Mouse (Mus musculus) megakaryocyte, embryonic 14.5 days (primary cell): ENCODE results near the gene Chp1.

Experiments
- FLI1 ChIP-seq: IDR thresholded peaks from 2 replicates; pipeline ENCODE4 v1.6.1; 2012; ENCODE audit warnings: low read length, inconsistent platforms, mixed read lengths
- GATA1 ChIP-seq: IDR thresholded peaks from 3 replicates; pipeline ENCODE4 v1.6.1; 2012; ENCODE audit warnings: mixed read lengths, low read length, inconsistent platforms, borderline replicate concordance

DNA sequence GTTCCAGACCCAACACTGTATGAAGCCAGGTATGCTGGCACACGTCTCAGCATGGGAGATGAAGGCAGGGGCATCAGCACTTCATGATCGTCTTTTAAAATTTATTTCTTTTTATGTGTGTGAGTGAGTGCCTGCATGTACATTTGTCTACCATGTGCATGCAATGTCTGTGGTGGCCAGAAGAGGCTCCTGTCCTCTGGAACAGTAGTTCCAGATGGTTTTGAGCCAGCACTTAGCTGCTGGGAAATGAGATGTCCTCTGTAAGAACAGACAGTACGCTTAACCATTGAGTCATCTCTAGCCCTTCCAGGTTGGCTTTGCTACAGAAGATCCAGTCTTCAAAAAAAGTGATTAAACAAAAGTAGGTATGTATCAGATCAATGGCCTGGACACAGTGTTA, 43.8 kb downstream of the Chp1 start:
- TF ChIP-seq GATA1 (no peak), FLI1 (no peak)
